Mouse (Mus musculus) bone marrow macrophage, adult 2 months (primary cell): ENCODE results near the gene Bst1. TPM values are rescaled to one million over a fixed set of nuclear protein-coding genes. Genes with fewer than 3 reads are reported as not detected.

ENCODE experiments used
- H3K27ac ChIP-seq: 2 replicates; pipeline ENCODE4 v1.5.1; 2012; ENCODE audit warnings: low read depth, low read length; ENCODE audit not compliant: insufficient read depth
- H3K4me1 ChIP-seq: 2 replicates; pipeline ENCODE4 v1.6.1; 2012; ENCODE audit warnings: low read length; ENCODE audit not compliant: control insufficient read depth, insufficient read depth
- H3K4me3 ChIP-seq: 2 replicates; pipeline ENCODE4 v1.5.1; 2012; ENCODE audit warnings: mild to moderate bottlenecking, low read length, moderate library complexity; ENCODE audit not compliant: insufficient read depth
- CTCF ChIP-seq: IDR thresholded peaks from 2 replicates; pipeline ENCODE4 v1.5.1; 2012; ENCODE audit warnings: low read depth, mild to moderate bottlenecking, low read length, moderate library complexity
- POLR2A ChIP-seq: IDR thresholded peaks from 2 replicates; pipeline ENCODE4 v1.6.1; 2012; ENCODE audit warnings: mild to moderate bottlenecking, low read depth, low read length, borderline replicate concordance
- polyA plus RNA-seq: library from polyadenylated mRNA; stranded (reverse); fragments of >200 nt; gene quantifications from 2 replicates; pipeline ENCODE4 v1.2.4, GENCODE M21; 2012; ENCODE audit not compliant: missing spikeins, insufficient read depth, insufficient read length

The Bst1 gene
- polyA plus RNA-seq, 1 experiment: 33.5 TPM

DNA sequence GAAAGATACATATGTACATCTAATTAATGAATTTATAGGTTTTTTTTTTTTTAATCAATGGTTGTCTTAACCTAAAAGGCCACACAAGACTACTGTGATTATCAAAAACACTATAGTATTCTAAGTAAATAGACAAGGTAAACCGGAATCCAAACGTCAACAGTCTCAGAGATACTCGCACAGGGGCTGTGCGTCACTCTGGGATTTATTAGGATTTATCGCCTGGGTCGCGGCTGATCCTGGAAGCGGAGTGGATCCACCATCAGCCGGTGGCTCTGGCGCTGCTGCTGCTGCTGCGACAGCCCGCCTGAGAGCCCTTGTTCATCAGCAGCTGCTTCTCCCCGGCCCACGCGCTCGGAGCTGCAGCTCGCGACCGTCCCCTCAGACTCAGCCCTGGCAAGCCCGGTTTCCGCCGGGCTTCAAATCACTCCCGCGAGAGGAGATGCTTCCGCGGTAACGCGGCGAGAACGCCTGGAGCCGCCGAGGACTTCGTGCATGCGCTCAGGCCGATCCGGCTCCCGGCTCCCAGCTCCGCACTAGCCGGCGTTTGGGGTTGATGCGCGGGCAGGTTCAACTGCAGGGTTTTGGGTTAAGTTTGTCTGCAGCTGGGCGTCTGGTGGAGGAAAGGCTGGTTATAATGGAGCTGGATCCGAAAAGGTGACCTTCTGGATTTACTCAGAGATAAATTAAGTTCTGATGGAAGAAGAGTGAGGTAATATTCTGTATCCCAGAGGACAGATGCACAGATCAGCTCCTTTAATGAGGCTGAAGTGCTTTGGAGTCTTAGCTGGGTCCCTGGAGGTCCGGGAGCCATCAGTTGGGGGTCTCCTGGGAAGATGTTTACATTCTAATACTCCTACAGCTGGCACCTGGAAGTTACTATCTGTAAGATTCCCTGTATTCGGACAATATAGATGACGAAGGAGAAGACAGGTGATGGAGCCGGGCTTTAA lies 10.7 kb upstream of the Bst1 start:
- TF ChIP-seq CTCF (no peak), POLR2A (no peak)
- Histone ChIP-seq H3K4me1 (peaks cover 4% of the 10 kb centered on the region; the same call in 1 of the 2 replicates), H3K4me3 (peak overlapping the region; percentile 65), H3K27ac (0 out of 2 replicates have a peak overlapping the region, but pooled peaks have one; percentile 17)

- TF ChIP-seq POLR2A (no peak), CTCF (no peak)
- peaks cover 4% of the 10 kb centered on the region; the same call in 1 of the 2 replicates for H3K4me1 ChIP-seq
- H3K4me3 ChIP-seq: no peak overlapping the region
- no peak overlapping the region for H3K27ac ChIP-seq
These were observed 8.1 kb upstream of the Bst1 start for GRCm38 (mm10) chr5:43810427-43811062.

- no peak overlapping the region for H3K27ac ChIP-seq
- no peak for TF ChIP-seq CTCF
- no peak for TF ChIP-seq POLR2A
- H3K4me3 ChIP-seq: no peak overlapping the region
- H3K4me1 ChIP-seq: peaks cover 15% of the 10 kb centered on the region
These were observed 4.1 kb upstream of the Bst1 start for GRCm38 (mm10) chr5:43814536-43814935.

DNA sequence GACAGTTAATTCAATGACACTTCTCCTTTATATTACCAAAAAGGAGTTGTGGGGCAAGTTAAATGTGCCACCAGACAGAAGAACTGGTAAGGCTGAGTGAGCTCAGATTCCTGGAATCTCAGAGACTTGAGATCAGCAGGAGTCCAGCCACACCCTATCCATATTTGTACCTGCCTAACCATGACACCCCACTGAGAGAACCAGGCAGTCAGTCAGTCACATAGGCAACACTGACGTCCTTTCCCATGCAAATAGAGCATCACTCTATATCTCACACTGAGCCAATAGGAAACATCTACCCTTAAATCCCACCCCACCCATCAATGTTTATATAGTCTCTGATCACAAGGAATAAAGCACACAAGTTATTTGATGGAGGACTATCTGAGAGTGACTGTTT lies 2.9 kb upstream of the Bst1 start:
- no peak for TF ChIP-seq CTCF
- TF ChIP-seq POLR2A: no peak

DNA sequence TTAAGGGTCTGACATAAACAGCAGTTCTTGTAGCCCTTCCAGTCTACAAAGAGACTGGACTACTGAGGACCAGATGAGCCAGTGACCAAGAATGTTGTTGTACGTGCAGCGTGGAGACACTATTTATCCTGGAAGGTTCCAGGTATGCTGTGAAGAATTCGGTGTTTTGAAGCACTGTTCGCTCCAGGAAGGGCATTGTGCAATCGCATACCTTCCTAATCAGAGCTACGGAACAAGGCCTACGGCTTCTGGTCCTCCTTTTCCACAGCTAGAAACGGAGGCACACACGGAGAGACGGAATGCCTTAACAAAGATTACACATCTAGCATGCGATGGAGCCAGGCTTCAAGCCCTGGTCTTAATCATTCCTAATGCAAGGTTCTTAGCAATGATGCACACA lies 2.1 kb downstream of the Bst1 start:
- H3K4me3 ChIP-seq: no peak overlapping the region
- H3K27ac ChIP-seq: no peak overlapping the region
- no peak for TF ChIP-seq POLR2A
- TF ChIP-seq CTCF: no peak
- peaks cover 21% of the 10 kb centered on the region for H3K4me1 ChIP-seq

More for the DNA sequence above, 2.9 kb upstream of the Bst1 start:
- Histone ChIP-seq H3K4me3 (no peak overlapping the region), H3K4me1 (peaks cover 21% of the 10 kb centered on the region), H3K27ac (no peak overlapping the region)

GRCm38 (mm10) chr5:43821538-43821937 lies 2.9 kb downstream of the Bst1 start, which contains the start of gene Fbxl5:
Gene Fbxl5 (minus strand): TSS chr5:43821638.
- no peak for TF ChIP-seq POLR2A
- TF ChIP-seq CTCF: no peak
- peaks cover 21% of the 10 kb centered on the region for H3K4me1 ChIP-seq
- H3K27ac ChIP-seq: no peak within 1 kb of the TSS
- H3K4me3 ChIP-seq: no peak within 1 kb of the TSS

- no peak for TF ChIP-seq CTCF
- no peak for TF ChIP-seq POLR2A
- Histone ChIP-seq H3K27ac (no peak overlapping the region), H3K4me1 (peaks cover 20% of the 10 kb centered on the region), H3K4me3 (no peak overlapping the region)
These were observed 3.5 kb downstream of the Bst1 start for GRCm38 (mm10) chr5:43822199-43822598.

DNA sequence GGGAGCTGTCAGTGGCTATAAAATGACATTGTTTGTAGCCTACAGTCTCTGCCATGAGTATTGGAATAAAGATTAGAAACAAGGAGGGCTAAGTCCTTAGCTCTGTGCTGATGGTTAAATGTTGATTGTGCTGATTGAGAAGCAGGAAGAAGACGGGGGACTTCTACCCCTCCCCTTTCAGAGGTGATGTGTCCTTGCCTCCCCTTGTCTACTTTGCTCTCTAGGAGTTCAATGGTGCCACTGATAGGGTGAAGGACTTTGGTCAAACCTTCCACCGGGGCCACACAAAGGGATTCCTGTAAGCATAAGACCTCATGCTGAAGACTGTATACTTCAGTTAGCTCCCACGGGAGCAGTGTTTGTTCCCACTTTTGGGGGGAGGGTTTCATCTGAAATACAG lies 4.1 kb downstream of the Bst1 start:
- Histone ChIP-seq H3K4me3 (no peak overlapping the region), H3K27ac (no peak overlapping the region), H3K4me1 (peaks cover 18% of the 10 kb centered on the region)
- no peak for TF ChIP-seq POLR2A
- TF ChIP-seq CTCF: no peak

- no peak overlapping the region for H3K4me3 ChIP-seq
- no peak for TF ChIP-seq POLR2A
- peaks cover 5% of the 10 kb centered on the region for H3K4me1 ChIP-seq
- no peak overlapping the region for H3K27ac ChIP-seq
These were observed 5.9 kb downstream of the Bst1 start for GRCm38 (mm10) chr5:43824580-43824979.

DNA sequence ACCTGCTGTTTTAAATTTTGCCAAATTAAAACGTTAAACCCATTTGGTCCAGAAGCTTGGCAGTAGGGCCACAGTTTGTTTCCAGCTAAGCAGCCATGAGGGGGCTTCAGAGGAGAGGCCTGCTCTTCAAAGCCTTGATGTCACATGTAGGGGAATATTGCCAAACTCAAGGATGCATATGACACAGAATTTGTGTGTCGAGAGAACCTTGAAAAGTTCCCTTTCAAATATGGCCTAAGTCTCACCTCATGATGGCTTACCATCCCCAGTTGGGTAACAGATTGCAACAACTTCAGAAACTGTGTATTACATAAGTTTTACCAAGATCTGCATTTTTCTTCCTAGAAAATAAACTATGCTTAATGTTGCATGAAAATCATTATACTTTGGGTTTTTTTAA lies 8.2 kb downstream of the Bst1 start:
- H3K27ac ChIP-seq: no peak overlapping the region
- no peaks in the 10 kb centered on the region for H3K4me1 ChIP-seq
- no peak for TF ChIP-seq POLR2A
- no peak for TF ChIP-seq CTCF
- no peak overlapping the region for H3K4me3 ChIP-seq
